In genomic region chr5:14073152-14073551, GRCm38 (mm10) we compare ENCODE assay signal across 10 mouse cellular contexts. TPM values are rescaled to one million over a fixed set of nuclear protein-coding genes. Genes with fewer than 3 reads are reported as not detected.
DNase-seq lines count a peak whose midpoint lies in the region; ATAC-seq and TF ChIP-seq lines count a peak whose summit lies in the region.
"Had no signal": no experiment of that assay in that cellular context is flagged by ENCODE, and none has a peak within 500 bp of the region (broad histone marks: within the 10 kb centered on the region; RNA-seq: fewer than 3 reads in every experiment).

No protein-coding gene starts in this region.

- in situ Hi-C loops in Patski (cut with MboI; ENCODE audit: low pct_unique_long_range_greater_than_20kb), result no loop called here

- TF ChIP-seq POLR2A in limb, embryonic 14.5 days (IDR thresholded peaks at IDR 0.05; ENCODE audit: borderline replicate concordance, extremely low read depth, insufficient read depth, insufficient read length), result no peak

- TF ChIP-seq CTCF in Patski (IDR thresholded peaks at IDR 0.05), result no peak
- no peak for TF ChIP-seq CTCF in intestine, postnatal 0 days (IDR thresholded peaks at IDR 0.05; ENCODE audit: low read depth)

- ATAC-seq in limb, embryonic 14.5 days (ENCODE audit: low FRiP score, low read depth), result no peak
- ATAC-seq in Patski, result peak; percentile 96
- peak; percentile 59; the same call in 1 of the 2 replicates for ATAC-seq in heart, embryonic 11.5 days (replicated peaks; ENCODE audit: insufficient number of reproducible peaks, low FRiP score, low TSS enrichment)
- peak; percentile 59; the same call in 1 of the 2 replicates for ATAC-seq in lung, embryonic 16.5 days (ENCODE audit: low read depth)
- ATAC-seq in megakaryocyte, adult 5-6 weeks (ENCODE audit: poor library complexity, severe bottlenecking), result no peak
- no peak for ATAC-seq in intestine, postnatal 0 days

- POLR2A ChIA-PET in Patski (lab: Charles Lee), result no interaction called here

- H3K27me3 ChIP-seq in limb, embryonic 14.5 days (ENCODE audit: control insufficient read depth, insufficient read depth, low read length), result no peaks in the 10 kb centered on the region
- no peaks in the 10 kb centered on the region for H3K27me3 ChIP-seq in limb, embryonic 10.5 days (ENCODE audit: low read depth, poor library complexity, severe bottlenecking)
- no peaks in the 10 kb centered on the region for H3K27me3 ChIP-seq in Patski
- no peaks in the 10 kb centered on the region for H3K27me3 ChIP-seq in heart, embryonic 11.5 days (ENCODE audit: control insufficient read depth, insufficient read depth, low read length)
- H3K27me3 ChIP-seq in lung, embryonic 16.5 days (ENCODE audit: control insufficient read depth, insufficient read depth, low read depth, low read length), result no peaks in the 10 kb centered on the region
- H3K27me3 ChIP-seq in intestine, postnatal 0 days (replicated peaks; ENCODE audit: control insufficient read depth, insufficient read depth, low read length), result no peaks in the 10 kb centered on the region
- no peaks in the 10 kb centered on the region for H3K27me3 ChIP-seq in hindbrain, embryonic 10.5 days (ENCODE audit: insufficient read depth, poor library complexity, severe bottlenecking)
- H3K27me3 ChIP-seq: embryonic facial prominence, embryonic 12.5 days; limb, embryonic 15.5 days had no signal

- 80% methylated on average over 3 of the region's 3 CpGs for WGBS in limb, embryonic 14.5 days
- 93% methylated on average over 3 of the region's 3 CpGs for WGBS in limb, embryonic 10.5 days
- WGBS in heart, embryonic 11.5 days (ENCODE audit: insufficient replicate concordance), result 77% methylated on average over 3 of the region's 3 CpGs
- WGBS in lung, embryonic 16.5 days, result 63% methylated on average over 3 of the region's 3 CpGs
- 73% methylated on average over 3 of the region's 3 CpGs for WGBS in intestine, postnatal 0 days
- 87% methylated on average over 3 of the region's 3 CpGs for WGBS in hindbrain, embryonic 10.5 days

- H3K9ac ChIP-seq in limb, embryonic 14.5 days (ENCODE audit: low read depth, low read length, severe bottlenecking), result no peak overlapping the region
- H3K9ac ChIP-seq in heart, embryonic 11.5 days (ENCODE audit: low read depth, low read length), result no peak overlapping the region
- no peak overlapping the region for H3K9ac ChIP-seq in lung, embryonic 16.5 days (ENCODE audit: low read length)
- H3K9ac ChIP-seq in intestine, postnatal 0 days (ENCODE audit: low read depth, low read length), result no peak overlapping the region
- H3K9ac ChIP-seq: embryonic facial prominence, embryonic 12.5 days; limb, embryonic 15.5 days had no signal

- H3K4me1 ChIP-seq in limb, embryonic 14.5 days (ENCODE audit: control insufficient read depth, insufficient read depth, low read length), result no peaks in the 10 kb centered on the region
- H3K4me1 ChIP-seq in limb, embryonic 10.5 days, result no peaks in the 10 kb centered on the region
- no peaks in the 10 kb centered on the region for H3K4me1 ChIP-seq in heart, embryonic 11.5 days (ENCODE audit: control insufficient read depth, insufficient read depth, low read length)
- H3K4me1 ChIP-seq in lung, embryonic 16.5 days (replicated peaks; ENCODE audit: control insufficient read depth, insufficient read depth, low read length), result no peaks in the 10 kb centered on the region
- no peaks in the 10 kb centered on the region for H3K4me1 ChIP-seq in intestine, postnatal 0 days (replicated peaks; ENCODE audit: control insufficient read depth, insufficient read depth, low read length)
- H3K4me1 ChIP-seq in hindbrain, embryonic 10.5 days (replicated peaks), result no peaks in the 10 kb centered on the region
- H3K4me1 ChIP-seq: embryonic facial prominence, embryonic 12.5 days; limb, embryonic 15.5 days had no signal

- no peak overlapping the region for H3K27ac ChIP-seq in limb, embryonic 14.5 days (replicated peaks; ENCODE audit: low read depth, low read length)
- no peak overlapping the region for H3K27ac ChIP-seq in limb, embryonic 10.5 days
- no peak overlapping the region for H3K27ac ChIP-seq in heart, embryonic 11.5 days (ENCODE audit: low read depth, low read length)
- no peak overlapping the region for H3K27ac ChIP-seq in lung, embryonic 16.5 days (ENCODE audit: low read length)
- H3K27ac ChIP-seq in intestine, postnatal 0 days (ENCODE audit: low read depth, low read length), result no peak overlapping the region
- no peak overlapping the region for H3K27ac ChIP-seq in hindbrain, embryonic 10.5 days
- H3K27ac ChIP-seq: embryonic facial prominence, embryonic 12.5 days; limb, embryonic 15.5 days had no signal

- no peak overlapping the region for H3K4me3 ChIP-seq in limb, embryonic 14.5 days (replicated peaks; ENCODE audit: low read length)
- no peak overlapping the region for H3K4me3 ChIP-seq in limb, embryonic 10.5 days
- H3K4me3 ChIP-seq in heart, embryonic 11.5 days (ENCODE audit: low read depth, low read length), result no peak overlapping the region
- H3K4me3 ChIP-seq in lung, embryonic 16.5 days (ENCODE audit: low read length), result no peak overlapping the region
- no peak overlapping the region for H3K4me3 ChIP-seq in intestine, postnatal 0 days (ENCODE audit: low read depth, low read length)
- H3K4me3 ChIP-seq in hindbrain, embryonic 10.5 days, result no peak overlapping the region
- H3K4me3 ChIP-seq: embryonic facial prominence, embryonic 12.5 days; limb, embryonic 15.5 days had no signal

- no peaks in the 10 kb centered on the region for H3K9me3 ChIP-seq in limb, embryonic 14.5 days (ENCODE audit: control insufficient read depth, low read length)
- no peaks in the 10 kb centered on the region for H3K9me3 ChIP-seq in limb, embryonic 10.5 days (replicated peaks)
- no peaks in the 10 kb centered on the region for H3K9me3 ChIP-seq in heart, embryonic 11.5 days (replicated peaks; ENCODE audit: control insufficient read depth, low read length)
- H3K9me3 ChIP-seq in lung, embryonic 16.5 days (ENCODE audit: control insufficient read depth, low read length), result no peaks in the 10 kb centered on the region
- no peaks in the 10 kb centered on the region for H3K9me3 ChIP-seq in intestine, postnatal 0 days (ENCODE audit: control insufficient read depth)
- no peaks in the 10 kb centered on the region for H3K9me3 ChIP-seq in hindbrain, embryonic 10.5 days
- H3K9me3 ChIP-seq: embryonic facial prominence, embryonic 12.5 days; limb, embryonic 15.5 days had no signal

- CTCF ChIA-PET in Patski (lab: Charles Lee), result interaction anchor here (0.7 to 1.6 kb wide), 3 partner anchors 10 to 101 kb away, joined by 3 read pairs; no protein-coding TSS in a partner anchor

- no peaks in the 10 kb centered on the region for H3K36me3 ChIP-seq in limb, embryonic 14.5 days (ENCODE audit: control insufficient read depth, insufficient read depth, low read length)
- H3K36me3 ChIP-seq in limb, embryonic 10.5 days, result no peaks in the 10 kb centered on the region
- no peaks in the 10 kb centered on the region for H3K36me3 ChIP-seq in heart, embryonic 11.5 days (ENCODE audit: control insufficient read depth, insufficient read depth, low read length)
- no peaks in the 10 kb centered on the region for H3K36me3 ChIP-seq in lung, embryonic 16.5 days (ENCODE audit: control insufficient read depth, insufficient read depth, low read length)
- no peaks in the 10 kb centered on the region for H3K36me3 ChIP-seq in intestine, postnatal 0 days (ENCODE audit: control insufficient read depth, insufficient read depth)
- no peaks in the 10 kb centered on the region for H3K36me3 ChIP-seq in hindbrain, embryonic 10.5 days
- H3K36me3 ChIP-seq: embryonic facial prominence, embryonic 12.5 days; limb, embryonic 15.5 days had no signal

- DNase-seq in limb, embryonic 14.5 days (ENCODE audit: low spot score), result peak; percentile 45
- no peak for DNase-seq in limb, embryonic 10.5 days (ENCODE audit: low spot score)
- DNase-seq in Patski (ENCODE audit: low read depth, low spot score), result peak; percentile 48
- no peak for DNase-seq in hindbrain, embryonic 10.5 days (ENCODE audit: low spot score)

- H3K4me2 ChIP-seq in limb, embryonic 14.5 days (replicated peaks; ENCODE audit: low read depth, low read length, severe bottlenecking), result no peak overlapping the region
- H3K4me2 ChIP-seq in heart, embryonic 11.5 days, result no peak overlapping the region
- H3K4me2 ChIP-seq in lung, embryonic 16.5 days (ENCODE audit: low read depth, low read length), result no peak overlapping the region
- H3K4me2 ChIP-seq in intestine, postnatal 0 days (replicated peaks; ENCODE audit: low read depth), result no peak overlapping the region
- H3K4me2 ChIP-seq: embryonic facial prominence, embryonic 12.5 days; limb, embryonic 15.5 days had no signal

RNA-seq across cellular contexts. Expression of gene Sema3e, which starts 48.1 kb away (rescaled TPM):
- 3.1 and 3.2 TPM in 2 replicates for polyA plus RNA-seq in limb, embryonic 14.5 days (2012; rRNA removed)
- polyA plus RNA-seq in limb, embryonic 14.5 days (2014; fragmentation: Nextera tagmentation; extraction: Ambion mirVana), result 6.4 and 7.6 TPM in 2 replicates
- polyA plus RNA-seq in limb, embryonic 10.5 days (2016; fragmentation: Nextera tagmentation; extraction: Ambion mirVana), result 0.35 and 0.63 TPM in 2 replicates
- 3.8 TPM for polyA plus RNA-seq in Patski (2021)
- 0.48 and 0.79 TPM in 2 replicates for polyA plus RNA-seq in heart, embryonic 11.5 days (2014; fragmentation: Nextera tagmentation; extraction: Ambion mirVana)
- 25.0 and 25.4 TPM in 2 replicates for polyA plus RNA-seq in lung, embryonic 16.5 days (2015; fragmentation: Nextera tagmentation; extraction: Ambion mirVana)
- not detected in 2 replicates for total RNA-seq in megakaryocyte, adult 5-6 weeks (2015)
- total RNA-seq in megakaryocyte, adult 5-6 weeks (2017), result not detected in 2 replicates
- 1.0 TPM in 2 replicates for polyA plus RNA-seq in intestine, postnatal 0 days (2015; fragmentation: Nextera tagmentation; extraction: Ambion mirVana)
- polyA plus RNA-seq in hindbrain, embryonic 10.5 days (2016; fragmentation: Nextera tagmentation; extraction: Ambion mirVana), result 2.0 and 2.1 TPM in 2 replicates

Comparison
In these comparisons a context has a peak if more than half of its experiments do, and no peak if none do; other contexts are left out.
1. DNase-seq: peak in limb, embryonic 14.5 days (single experiment) and Patski (single experiment); none in limb, embryonic 10.5 days (single experiment) and hindbrain, embryonic 10.5 days (single experiment).
2. ATAC-seq: peak in Patski (single experiment), heart, embryonic 11.5 days (single experiment) and lung, embryonic 16.5 days (single experiment); none in limb, embryonic 14.5 days (single experiment), megakaryocyte, adult 5-6 weeks (single experiment) and intestine, postnatal 0 days (single experiment).